Mouse (Mus musculus) bone marrow, adult 2 months (tissue): Measurements from ENCODE around the gene Tulp1.

Source experiments
- CTCF ChIP-seq: fragments of 200-500 bp; IDR thresholded peaks from 2 replicates; pipeline ENCODE4 v1.5.1; 2011; ENCODE audit warnings: low read length, control low read depth; ENCODE audit not compliant: control insufficient read depth, insufficient read depth
- POLR2A ChIP-seq: fragments of 200-500 bp; IDR thresholded peaks from 2 replicates; pipeline ENCODE4 v1.6.1; 2011; ENCODE audit warnings: low read depth, mild to moderate bottlenecking, control low read depth, low read length, borderline replicate concordance; ENCODE audit not compliant: control insufficient read depth

GRCm38 (mm10) chr17:28361921-28362652, 2.9 kb downstream of the Tulp1 start:
- TF ChIP-seq POLR2A = no peak
- TF ChIP-seq CTCF = no peak
